Mouse (Mus musculus) liver, embryonic 14.5 days (tissue): ENCODE measurements around the gene Lekr1. TPM values are rescaled to one million over a fixed set of nuclear protein-coding genes. Genes with fewer than 3 reads are reported as not detected.

Experiments used
- ATAC-seq: fragments of 200-750 bp; cut with Nextera tagmentation; 2 replicates; pipeline ENCODE4 v1.8.0; 2017; ENCODE audit warnings: moderate number of reproducible peaks, mild to moderate bottlenecking, moderate library complexity; ENCODE audit not compliant: insufficient read depth
- DNase-seq, 3 experiments: peaks; one replicate each; pipeline ENCODE4 v3.0.0-alpha.2; 2012 to 2013; ENCODE audit warnings: low read depth in 3 of 3, low spot score in 3 of 3
- H3K27ac ChIP-seq: fragments of 300-500 bp; sonication (generic); 2 replicates; pipeline ENCODE4 v1.5.1; 2014; ENCODE audit warnings: moderate library complexity, mild to moderate bottlenecking, control low read depth, inconsistent platforms
- H3K27me3 ChIP-seq: fragments of 300-500 bp; sonication (generic); 2 replicates; pipeline ENCODE4 v1.6.1; 2014; ENCODE audit warnings: mild to moderate bottlenecking, low read length, moderate library complexity; ENCODE audit not compliant: control insufficient read depth, insufficient read depth
- H3K36me3 ChIP-seq: fragments of 300-500 bp; sonication (generic); replicated peaks from 2 replicates; pipeline ENCODE4 v1.6.1; 2014; ENCODE audit warnings: low read depth; ENCODE audit not compliant: control insufficient read depth, insufficient read depth
- H3K4me1 ChIP-seq, 2 experiments: fragments of 200-500 bp in 1 of 2; fragments of 300-500 bp in 1 of 2; sonication (generic) in 1 of 2; replicated peaks; 2 replicates each; pipeline ENCODE4 v1.6.1; 2012 to 2014; ENCODE audit warnings: antibody characterized with exemption in 1 of 2, inconsistent platforms in 1 of 2, low read length in 1 of 2; ENCODE audit not compliant: control insufficient read depth in 2 of 2, insufficient read depth in 2 of 2
- H3K4me2 ChIP-seq: fragments of 300-500 bp; sonication (generic); 2 replicates; pipeline ENCODE4 v1.6.1; 2014; ENCODE audit warnings: low read depth, mild to moderate bottlenecking, control low read depth, moderate library complexity
- H3K4me3 ChIP-seq, 2 experiments: fragments of 200-500 bp in 1 of 2; fragments of 300-500 bp in 1 of 2; sonication (generic) in 1 of 2; 2 replicates each; pipeline ENCODE4 v1.5.1; 2012 to 2014; ENCODE audit warnings: low read depth in 2 of 2, low read length in 2 of 2, mild to moderate bottlenecking in 2 of 2, control low read depth in 1 of 2, inconsistent platforms in 1 of 2, moderate library complexity in 1 of 2; ENCODE audit not compliant: insufficient read depth in 1 of 2
- H3K9ac ChIP-seq: fragments of 300-500 bp; sonication (generic); replicated peaks from 2 replicates; pipeline ENCODE4 v1.6.1; 2014; ENCODE audit warnings: mild to moderate bottlenecking, control low read depth, moderate library complexity
- H3K9me3 ChIP-seq: fragments of 300-500 bp; sonication (generic); 2 replicates; pipeline ENCODE4 v1.6.1; 2016; ENCODE audit warnings: low read length, mixed read lengths; ENCODE audit not compliant: control insufficient read depth
- CTCF ChIP-seq: IDR thresholded peaks from 2 replicates; pipeline ENCODE4 v1.5.1; 2016; ENCODE audit warnings: antibody characterized with exemption, low read depth, control low read depth
- EP300 ChIP-seq: IDR thresholded peaks from 2 replicates; pipeline ENCODE4 v1.6.1; 2016; ENCODE audit warnings: antibody characterized with exemption, low read depth
- WGBS: fragments of 180-500 bp; shearing (Covaris S2); extraction: QIAGEN DNeasy Blood & Tissue Kit; methylation state at CpG from one replicate; pipeline ENCODE4 v1.1.7; 2014; ENCODE audit not compliant: insufficient replicate concordance; 5-methylcytosine and 5-hydroxymethylcytosine counted together
- polyA plus RNA-seq, 2 experiments: library from polyadenylated mRNA; depleted of rRNA in 1 of 2; stranded (reverse) in 1 of 2; unstranded in 1 of 2; fragments of >200 nt; fragmentation: Nextera tagmentation in 1 of 2; extraction: Ambion mirVana in 1 of 2; gene quantifications; 2 replicates each; pipeline versions ENCODE4 v1.2.1 to v1.2.3; 2012 to 2014

Gene Lekr1
- polyA plus RNA-seq, 2 experiments = 0.48 to 0.96 TPM

DNA sequence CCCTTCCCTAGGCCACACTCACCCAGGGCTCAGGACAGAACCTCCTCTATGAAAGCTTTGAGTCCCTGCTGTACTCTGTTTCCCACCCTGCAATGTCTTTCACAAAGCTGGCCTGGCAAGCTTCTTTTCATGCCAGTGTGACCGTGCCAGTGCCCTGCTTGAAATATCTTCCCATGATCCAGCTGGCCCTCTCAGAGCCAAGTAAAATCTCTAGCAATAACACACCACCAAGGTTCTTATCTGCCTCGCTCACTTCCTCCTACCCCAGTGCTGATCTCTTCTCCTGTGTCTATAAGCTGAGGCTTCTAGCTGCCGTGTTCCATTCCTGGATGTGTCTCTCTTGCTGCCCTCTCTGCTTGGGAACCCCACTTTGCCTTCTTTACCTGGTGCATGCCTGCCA lies 162.0 kb downstream of the Lekr1 start:
- Histone ChIP-seq H3K4me3 (no peak overlapping the region), H3K27me3 (no peaks in the 10 kb centered on the region), H3K4me2 (no peak overlapping the region), H3K9me3 (no peaks in the 10 kb centered on the region), H3K9ac (no peak overlapping the region), H3K27ac (no peak overlapping the region), H3K36me3 (no peaks in the 10 kb centered on the region), H3K4me1 (no peaks in the 10 kb centered on the region)
- DNase-seq (no peak), ATAC-seq (no peak)
- TF ChIP-seq CTCF = no peak
- TF ChIP-seq EP300 = no peak
- 21% methylated on average over 3 of the region's 3 CpGs for WGBS

- H3K9me3 ChIP-seq = no peaks in the 10 kb centered on the region
- DNase-seq (no peak), ATAC-seq (no peak)
- WGBS = 34% methylated on average over 7 of the region's 7 CpGs
- H3K9ac ChIP-seq = no peak overlapping the region
- no peak overlapping the region for H3K4me3 ChIP-seq
- no peaks in the 10 kb centered on the region for H3K36me3 ChIP-seq
- no peak overlapping the region for H3K4me2 ChIP-seq
- TF ChIP-seq CTCF (no peak), EP300 (no peak)
- H3K27me3 ChIP-seq = no peaks in the 10 kb centered on the region
- H3K27ac ChIP-seq = no peak overlapping the region
- H3K4me1 ChIP-seq = no peaks in the 10 kb centered on the region
Measured at GRCm38 (mm10) chr3:65829230-65829629, 163.2 kb downstream of the Lekr1 start.

DNA sequence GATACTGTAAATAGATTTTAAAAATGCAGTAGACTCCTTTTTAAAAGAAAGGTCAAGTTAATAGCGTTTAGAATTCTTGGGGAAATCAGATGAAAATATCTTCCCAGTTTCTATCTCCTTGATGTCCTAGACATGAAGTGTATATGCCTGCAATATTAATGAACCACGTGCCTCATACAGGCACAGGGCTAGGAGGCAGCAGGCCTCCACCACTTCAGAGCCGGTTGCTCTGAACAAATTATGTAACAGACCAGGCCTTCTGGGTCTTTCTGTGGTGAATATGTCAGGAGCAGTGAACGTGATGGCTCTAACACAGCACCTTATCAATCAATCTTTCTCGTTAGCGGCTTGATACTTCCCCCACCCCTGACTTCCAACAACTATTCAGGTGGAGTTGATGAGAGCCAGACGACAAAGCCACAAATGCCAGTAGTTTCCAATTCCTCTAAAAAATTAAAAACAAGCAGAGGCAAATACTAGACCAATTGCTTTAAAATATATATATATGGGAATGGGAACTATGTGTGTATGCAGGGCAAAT lies 164.0 kb downstream of the Lekr1 start:
- Histone ChIP-seq H3K4me2 (no peak overlapping the region), H3K4me1 (no peaks in the 10 kb centered on the region), H3K27me3 (no peaks in the 10 kb centered on the region), H3K36me3 (no peaks in the 10 kb centered on the region), H3K4me3 (no peak overlapping the region), H3K9me3 (no peaks in the 10 kb centered on the region), H3K27ac (no peak overlapping the region), H3K9ac (no peak overlapping the region)
- ATAC-seq (no peak), DNase-seq (no peak)
- TF ChIP-seq CTCF = no peak
- no peak for TF ChIP-seq EP300
- 46% methylated on average over 7 of the region's 7 CpGs for WGBS

- Histone ChIP-seq H3K4me3 (no peak overlapping the region), H3K9me3 (no peaks in the 10 kb centered on the region), H3K4me1 (no peaks in the 10 kb centered on the region), H3K9ac (no peak overlapping the region), H3K27ac (no peak overlapping the region), H3K4me2 (no peak overlapping the region), H3K36me3 (no peaks in the 10 kb centered on the region), H3K27me3 (no peaks in the 10 kb centered on the region)
- TF ChIP-seq EP300 = no peak
- no peak for TF ChIP-seq CTCF
- ATAC-seq = no peak
- DNase-seq = no peak
- 22% methylated on average over 16 of the region's 16 CpGs for WGBS
Measured at GRCm38 (mm10) chr3:65830801-65831200, 164.8 kb downstream of the Lekr1 start.

GRCm38 (mm10) chr3:65832398-65832797 lies 166.4 kb downstream of the Lekr1 start:
- no peak overlapping the region for H3K9ac ChIP-seq
- H3K4me1 ChIP-seq = no peaks in the 10 kb centered on the region
- H3K4me3 ChIP-seq = no peak overlapping the region
- H3K9me3 ChIP-seq = no peaks in the 10 kb centered on the region
- H3K4me2 ChIP-seq = no peak overlapping the region
- no peak for DNase-seq
- no peaks in the 10 kb centered on the region for H3K27me3 ChIP-seq
- no peak for ATAC-seq
- no peaks in the 10 kb centered on the region for H3K36me3 ChIP-seq
- TF ChIP-seq EP300 = no peak
- WGBS = 24% methylated on average over 7 of the region's 7 CpGs
- no peak overlapping the region for H3K27ac ChIP-seq
